Mouse (Mus musculus): ENCODE results near the gene 1700010B08Rik. TPM values are rescaled to one million over a fixed set of nuclear protein-coding genes. Genes with fewer than 3 reads are reported as not detected.

1700010B08Rik gene
- polyA plus RNA-seq, 2 experiments, result not detected

GRCm38 (mm10) chr2:173725819-173726218, 6.6 kb downstream of the 1700010B08Rik start:
- DNase-seq (ENCODE audit: low spot score), result no peak

GRCm38 (mm10) chr2:173730444-173730966, 11.3 kb downstream of the 1700010B08Rik start:
- no peak overlapping the region for H3K4me2 ChIP-seq (replicated peaks; ENCODE audit: low read depth, low read length, severe bottlenecking)
- ATAC-seq (ENCODE audit: low FRiP score, low read depth) (peak; percentile 48; the same call in 1 of the 2 replicates), DNase-seq (ENCODE audit: low spot score) (no peak)
- no peak for TF ChIP-seq POLR2A (IDR thresholded peaks at IDR 0.05; ENCODE audit: borderline replicate concordance, extremely low read depth, insufficient read depth, insufficient read length)
- no peak overlapping the region for H3K9ac ChIP-seq (ENCODE audit: low read depth, low read length, severe bottlenecking)
- no peaks in the 10 kb centered on the region for H3K4me1 ChIP-seq (ENCODE audit: control insufficient read depth, insufficient read depth, low read length)
- no peak overlapping the region for H3K27ac ChIP-seq (replicated peaks; ENCODE audit: low read depth, low read length)
- H3K4me3 ChIP-seq (replicated peaks; ENCODE audit: low read length), result no peak overlapping the region
- H3K9me3 ChIP-seq (ENCODE audit: control insufficient read depth, low read length), result no peaks in the 10 kb centered on the region
- WGBS, result 10% methylated on average over 9 of the region's 9 CpGs
- H3K27me3 ChIP-seq (ENCODE audit: control insufficient read depth, insufficient read depth, low read length), result no peaks in the 10 kb centered on the region
- H3K36me3 ChIP-seq (ENCODE audit: control insufficient read depth, insufficient read depth, low read length), result no peaks in the 10 kb centered on the region

More at GRCm38 (mm10) chr2:173725819-173726218, 6.6 kb downstream of the 1700010B08Rik start:
- Histone ChIP-seq H3K4me2 (replicated peaks; ENCODE audit: low read depth, low read length, severe bottlenecking) (no peak overlapping the region), H3K9ac (ENCODE audit: low read depth, low read length, severe bottlenecking) (no peak overlapping the region), H3K27ac (replicated peaks; ENCODE audit: low read depth, low read length) (no peak overlapping the region), H3K4me3 (replicated peaks; ENCODE audit: low read length) (no peak overlapping the region), H3K36me3 (ENCODE audit: control insufficient read depth, insufficient read depth, low read length) (no peaks in the 10 kb centered on the region), H3K4me1 (ENCODE audit: control insufficient read depth, insufficient read depth, low read length) (peaks cover 4% of the 10 kb centered on the region), H3K27me3 (ENCODE audit: control insufficient read depth, insufficient read depth, low read length) (no peaks in the 10 kb centered on the region), H3K9me3 (ENCODE audit: control insufficient read depth, low read length) (no peaks in the 10 kb centered on the region)
- no peak for ATAC-seq (ENCODE audit: low FRiP score, low read depth)
- 85% methylated on average over 4 of the region's 4 CpGs for WGBS
- TF ChIP-seq POLR2A (IDR thresholded peaks at IDR 0.05; ENCODE audit: borderline replicate concordance, extremely low read depth, insufficient read depth, insufficient read length), result no peak

- TF ChIP-seq POLR2A (IDR thresholded peaks at IDR 0.05; ENCODE audit: borderline replicate concordance, extremely low read depth, insufficient read depth, insufficient read length), result no peak
- Histone ChIP-seq H3K36me3 (ENCODE audit: control insufficient read depth, insufficient read depth, low read length) (no peaks in the 10 kb centered on the region), H3K27me3 (ENCODE audit: control insufficient read depth, insufficient read depth, low read length) (no peaks in the 10 kb centered on the region), H3K4me3 (replicated peaks; ENCODE audit: low read length) (no peak overlapping the region), H3K4me1 (ENCODE audit: control insufficient read depth, insufficient read depth, low read length) (peaks cover 8% of the 10 kb centered on the region), H3K9ac (ENCODE audit: low read depth, low read length, severe bottlenecking) (no peak overlapping the region), H3K27ac (replicated peaks; ENCODE audit: low read depth, low read length) (no peak overlapping the region), H3K9me3 (ENCODE audit: control insufficient read depth, low read length) (no peaks in the 10 kb centered on the region), H3K4me2 (replicated peaks; ENCODE audit: low read depth, low read length, severe bottlenecking) (no peak overlapping the region)
- no peak for DNase-seq (ENCODE audit: low spot score)
- no peak for ATAC-seq (ENCODE audit: low FRiP score, low read depth)
- WGBS, result 20% methylated on average over 2 of the region's 2 CpGs
Measured at GRCm38 (mm10) chr2:173734426-173734825, 15.2 kb downstream of the 1700010B08Rik start.

- Histone ChIP-seq H3K27me3 (ENCODE audit: control insufficient read depth, insufficient read depth, low read length) (no peaks in the 10 kb centered on the region), H3K4me2 (replicated peaks; ENCODE audit: low read depth, low read length, severe bottlenecking) (peak within 1 kb of the TSS; percentile 76), H3K4me3 (replicated peaks; ENCODE audit: low read length) (peak within 1 kb of the TSS; percentile 95), H3K36me3 (ENCODE audit: control insufficient read depth, insufficient read depth, low read length) (no peaks in the 10 kb centered on the region), H3K9ac (ENCODE audit: low read depth, low read length, severe bottlenecking) (peak within 1 kb of the TSS; percentile 88), H3K27ac (replicated peaks; ENCODE audit: low read depth, low read length) (peak within 1 kb of the TSS; percentile 75), H3K4me1 (ENCODE audit: control insufficient read depth, insufficient read depth, low read length) (peaks cover 9% of the 10 kb centered on the region), H3K9me3 (ENCODE audit: control insufficient read depth, low read length) (no peaks in the 10 kb centered on the region)
- 1% methylated on average over 59 of the region's 70 CpGs for WGBS
- no peak for TF ChIP-seq POLR2A (IDR thresholded peaks at IDR 0.05; ENCODE audit: borderline replicate concordance, extremely low read depth, insufficient read depth, insufficient read length)
- DNase-seq (ENCODE audit: low spot score) (peak; percentile 98), ATAC-seq (ENCODE audit: low FRiP score, low read depth) (peak; percentile 99)
Measured at GRCm38 (mm10) chr2:173737222-173737989, 18.2 kb downstream of the 1700010B08Rik start, which contains the start of gene Vapb. Vapb (plus strand) TSS chr2:173737511.

- Histone ChIP-seq H3K9me3 (ENCODE audit: control insufficient read depth, low read length) (no peaks in the 10 kb centered on the region), H3K4me1 (ENCODE audit: control insufficient read depth, insufficient read depth, low read length) (peaks cover 15% of the 10 kb centered on the region), H3K36me3 (ENCODE audit: control insufficient read depth, insufficient read depth, low read length) (no peaks in the 10 kb centered on the region), H3K27ac (replicated peaks; ENCODE audit: low read depth, low read length) (no peak overlapping the region), H3K4me3 (replicated peaks; ENCODE audit: low read length) (peak overlapping the region; percentile 95), H3K9ac (ENCODE audit: low read depth, low read length, severe bottlenecking) (peak overlapping the region; percentile 88), H3K4me2 (replicated peaks; ENCODE audit: low read depth, low read length, severe bottlenecking) (peak overlapping the region; percentile 76), H3K27me3 (ENCODE audit: control insufficient read depth, insufficient read depth, low read length) (no peaks in the 10 kb centered on the region)
- 85% methylated on average over 9 of the region's 9 CpGs for WGBS
- TF ChIP-seq POLR2A (IDR thresholded peaks at IDR 0.05; ENCODE audit: borderline replicate concordance, extremely low read depth, insufficient read depth, insufficient read length), result no peak
- DNase-seq (ENCODE audit: low spot score) (no peak), ATAC-seq (ENCODE audit: low FRiP score, low read depth) (no peak)
Measured at GRCm38 (mm10) chr2:173738232-173738631, 19.0 kb downstream of the 1700010B08Rik start.

All from limb, embryonic 14.5 days (tissue).